Mouse (Mus musculus): ENCODE measurements at regions not wholly inside any gene's neighbourhood (a gene's known extent, or its start where the extent isn't known, plus 50 kb on each side); places are given as distances from the start of the nearest gene placed in this dataset.

- Histone ChIP-seq H3K4me1 (ENCODE audit: insufficient read depth) (no peaks in the 10 kb centered on the region), H3K4me3 (ENCODE audit: low read depth, low read length) (no peak overlapping the region), H3K27me3 (ENCODE audit: insufficient read depth, low read length) (no peaks in the 10 kb centered on the region), H3K9me3 (ENCODE audit: low read length) (no peaks in the 10 kb centered on the region; the same call in 1 of the 2 replicates), H3K9ac (replicated peaks) (no peak overlapping the region), H3K36me3 (replicated peaks; ENCODE audit: insufficient read depth, low read length) (no peaks in the 10 kb centered on the region), H3K4me2 (ENCODE audit: low read depth, low read length) (no peak overlapping the region), H3K27ac (ENCODE audit: low read depth) (no peak overlapping the region)
- WGBS (ENCODE audit: insufficient replicate concordance), result 63% methylated on average over 3 of the region's 3 CpGs
- ATAC-seq (no peak), DNase-seq (no peak)
- TF ChIP-seq EP300 (IDR thresholded peaks at IDR 0.05; ENCODE audit: low read depth) (no peak), CTCF (IDR thresholded peaks at IDR 0.05; ENCODE audit: low read depth) (no peak)
Measured at GRCm38 (mm10) chr1:90710566-90710965, 107.8 kb downstream of the Cops8 start.

- H3K9ac ChIP-seq (replicated peaks), result no peak overlapping the region
- H3K27me3 ChIP-seq (ENCODE audit: insufficient read depth, low read length), result no peaks in the 10 kb centered on the region
- DNase-seq (no peak), ATAC-seq (no peak)
- WGBS (ENCODE audit: insufficient replicate concordance), result 81% methylated on average over 8 of the region's 8 CpGs
- H3K27ac ChIP-seq (ENCODE audit: low read depth), result no peak overlapping the region
- no peaks in the 10 kb centered on the region for H3K4me1 ChIP-seq (ENCODE audit: insufficient read depth)
- TF ChIP-seq CTCF (IDR thresholded peaks at IDR 0.05; ENCODE audit: low read depth) (no peak), EP300 (IDR thresholded peaks at IDR 0.05; ENCODE audit: low read depth) (no peak)
- H3K36me3 ChIP-seq (replicated peaks; ENCODE audit: insufficient read depth, low read length), result no peaks in the 10 kb centered on the region
- no peaks in the 10 kb centered on the region; the same call in 1 of the 2 replicates for H3K9me3 ChIP-seq (ENCODE audit: low read length)
- H3K4me2 ChIP-seq (ENCODE audit: low read depth, low read length), result no peak overlapping the region
- no peak overlapping the region for H3K4me3 ChIP-seq (ENCODE audit: low read depth, low read length)
Measured at GRCm38 (mm10) chr1:90711103-90711502, 108.3 kb downstream of the Cops8 start.

Data from liver, postnatal 0 days (tissue).